Mouse (Mus musculus) E14TG2a.4 (cell line): ENCODE measurements around the gene Sbno1.
"Not testable (repeated sequence)": the region's sequence is repeated elsewhere in the genome, so short reads cannot be mapped to it uniquely, and the experiment has no call there.

Source experiments
- H3K27me3 ChIP-seq: 2 replicates; pipeline ENCODE4 v1.6.1; 2014; ENCODE audit warnings: low read length, control low read depth; ENCODE audit not compliant: insufficient read depth
- H3K36me3 ChIP-seq: 2 replicates; pipeline ENCODE4 v1.6.1; 2014; ENCODE audit warnings: low read length, control low read depth; ENCODE audit not compliant: insufficient read depth
- H3K4me1 ChIP-seq: replicated peaks from 2 replicates; pipeline ENCODE4 v1.6.1; 2014; ENCODE audit warnings: low read depth, low read length, control low read depth
- H3K4me3 ChIP-seq: replicated peaks from 2 replicates; pipeline ENCODE4 v1.5.1; 2014; ENCODE audit warnings: mild to moderate bottlenecking, low read length
- H3K9me3 ChIP-seq: 2 replicates; pipeline ENCODE4 v1.6.1; 2014; ENCODE audit warnings: low read length, control low read depth
- CTCF ChIP-seq: conservative IDR thresholded peaks from 2 replicates; pipeline ENCODE4 v1.5.1; 2014; ENCODE audit warnings: low read length
- NANOG ChIP-seq: IDR thresholded peaks from 2 replicates; pipeline ENCODE4 v1.6.1; 2014; ENCODE audit warnings: borderline replicate concordance, low read length, mixed read lengths
- POU5F1 ChIP-seq: IDR thresholded peaks from 2 replicates; pipeline ENCODE4 v1.6.1; 2014; ENCODE audit warnings: low read length, borderline replicate concordance

Gene Sbno1

DNA sequence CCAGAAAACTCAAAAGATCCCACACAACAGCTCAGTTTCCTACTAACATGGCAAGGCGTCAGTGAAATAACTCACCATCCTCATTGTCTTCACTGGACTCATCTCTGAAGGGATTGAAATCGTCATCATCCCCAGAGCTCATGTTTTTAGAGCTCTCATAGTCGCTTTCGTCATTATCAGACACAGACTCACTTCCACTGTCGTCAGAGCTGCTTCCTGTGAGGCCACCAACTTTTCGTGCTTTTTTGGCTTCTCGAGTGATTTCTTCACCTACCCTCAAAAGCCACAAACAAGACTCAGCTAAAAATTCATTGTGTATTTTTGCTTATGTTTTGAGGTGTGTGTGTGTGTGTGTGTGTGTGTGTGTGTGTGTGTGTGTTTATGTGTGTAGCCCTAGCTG, 32.1 kb downstream of the Sbno1 start:
- H3K9me3 ChIP-seq = no peaks in the 10 kb centered on the region
- TF ChIP-seq NANOG = no peak
- no peak for TF ChIP-seq CTCF
- TF ChIP-seq POU5F1 = no peak
- no peaks in the 10 kb centered on the region for H3K27me3 ChIP-seq
- H3K4me1 ChIP-seq = no peaks in the 10 kb centered on the region
- peaks cover 100% of the 10 kb centered on the region for H3K36me3 ChIP-seq
- no peak overlapping the region for H3K4me3 ChIP-seq

DNA sequence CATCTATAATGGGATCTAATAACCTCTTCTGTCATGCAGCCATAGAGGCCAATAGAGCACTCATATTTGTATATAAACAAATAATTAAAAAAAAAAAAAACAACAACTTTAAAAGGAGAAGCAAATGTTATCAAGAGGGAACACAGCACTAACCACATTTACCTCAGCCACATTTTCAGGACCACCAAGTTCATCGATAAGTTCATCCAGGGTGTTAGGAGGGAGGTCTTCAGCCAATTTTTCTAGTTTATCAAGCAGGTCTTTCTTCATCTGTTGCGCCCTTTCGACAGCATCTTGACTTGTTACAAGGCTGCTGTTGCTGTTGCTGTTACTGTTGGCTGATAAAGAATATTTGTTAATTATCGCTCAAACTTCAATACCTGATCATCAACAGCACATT, 33.4 kb downstream of the Sbno1 start:
- TF ChIP-seq NANOG = no peak
- TF ChIP-seq POU5F1 = no peak
- TF ChIP-seq CTCF = no peak
- peaks cover 99% of the 10 kb centered on the region for H3K36me3 ChIP-seq
- H3K27me3 ChIP-seq = no peaks in the 10 kb centered on the region
- no peaks in the 10 kb centered on the region for H3K4me1 ChIP-seq
- H3K4me3 ChIP-seq = no peak overlapping the region
- no peaks in the 10 kb centered on the region for H3K9me3 ChIP-seq

DNA sequence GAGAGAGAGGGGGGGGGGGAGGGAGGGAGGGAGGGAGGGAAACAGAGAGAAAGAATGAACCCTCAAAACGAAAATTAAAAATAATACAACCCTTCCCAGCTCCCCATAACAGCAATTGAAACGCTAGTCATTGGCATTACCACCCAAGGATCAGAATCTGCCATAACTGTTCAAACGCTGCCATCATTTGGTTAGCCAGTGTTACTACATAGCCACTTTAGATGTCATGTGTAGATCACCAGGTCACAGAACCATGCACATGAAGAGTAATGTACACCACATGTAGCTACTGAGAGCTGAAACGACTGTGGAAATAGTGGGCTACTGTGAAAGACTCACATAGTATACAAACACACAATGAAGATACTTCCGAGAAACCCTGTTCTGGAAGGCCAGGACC, 37.9 kb downstream of the Sbno1 start:
- TF ChIP-seq NANOG = no peak
- peak; percentile 41 for TF ChIP-seq CTCF
- no peak for TF ChIP-seq POU5F1
- Histone ChIP-seq H3K27me3 (no peaks in the 10 kb centered on the region), H3K36me3 (peaks cover 96% of the 10 kb centered on the region), H3K4me3 (no peak overlapping the region), H3K9me3 (no peaks in the 10 kb centered on the region), H3K4me1 (no peaks in the 10 kb centered on the region)

DNA sequence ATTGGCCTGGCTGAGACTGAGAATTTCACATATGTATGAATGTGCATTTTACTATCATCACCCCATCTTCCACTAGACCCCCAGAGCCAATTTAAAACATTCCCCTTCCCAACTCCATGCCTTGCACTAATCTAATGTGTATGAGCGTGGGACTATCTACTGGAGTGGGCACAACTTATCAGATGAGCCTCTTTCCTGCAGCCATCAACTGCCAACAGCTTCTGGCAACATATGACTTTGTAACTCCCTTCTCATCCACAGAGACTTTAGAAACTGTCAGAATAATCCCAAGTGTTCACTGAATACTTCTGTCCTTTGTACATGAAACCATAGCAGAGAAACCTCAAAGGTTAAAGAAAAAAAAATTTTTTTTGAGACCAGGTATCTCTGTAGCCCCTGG, 45.7 kb downstream of the Sbno1 start:
- Histone ChIP-seq H3K27me3 (no peaks in the 10 kb centered on the region), H3K4me1 (no peaks in the 10 kb centered on the region), H3K36me3 (peaks cover 97% of the 10 kb centered on the region), H3K4me3 (no peak overlapping the region), H3K9me3 (no peaks in the 10 kb centered on the region)
- TF ChIP-seq POU5F1 (no peak), NANOG (no peak), CTCF (no peak)

DNA sequence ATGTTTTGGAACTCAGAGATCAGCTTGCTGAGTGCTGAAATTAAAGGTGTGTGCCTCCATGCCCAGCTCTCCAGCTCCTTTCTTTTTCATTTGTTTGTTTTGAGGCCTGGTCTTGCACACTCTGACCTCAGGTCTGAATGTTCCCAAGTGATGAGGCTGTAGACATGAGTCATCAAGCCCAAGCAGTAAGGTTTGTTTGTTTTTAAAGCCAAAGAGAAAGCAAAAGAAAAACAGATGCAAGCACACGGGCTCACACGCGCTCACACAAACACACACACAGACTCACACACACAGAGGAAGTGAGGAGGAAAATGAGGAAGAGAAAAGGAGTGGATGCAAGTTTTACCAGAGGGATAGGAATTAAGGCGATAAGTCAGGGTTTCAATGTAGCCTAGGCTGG, 48.7 kb downstream of the Sbno1 start:
- Histone ChIP-seq H3K27me3 (no peaks in the 10 kb centered on the region), H3K36me3 (peaks cover 97% of the 10 kb centered on the region), H3K4me1 (no peaks in the 10 kb centered on the region), H3K9me3 (no peaks in the 10 kb centered on the region), H3K4me3 (no peak overlapping the region)
- no peak for TF ChIP-seq NANOG
- TF ChIP-seq POU5F1 = no peak
- TF ChIP-seq CTCF = no peak

DNA sequence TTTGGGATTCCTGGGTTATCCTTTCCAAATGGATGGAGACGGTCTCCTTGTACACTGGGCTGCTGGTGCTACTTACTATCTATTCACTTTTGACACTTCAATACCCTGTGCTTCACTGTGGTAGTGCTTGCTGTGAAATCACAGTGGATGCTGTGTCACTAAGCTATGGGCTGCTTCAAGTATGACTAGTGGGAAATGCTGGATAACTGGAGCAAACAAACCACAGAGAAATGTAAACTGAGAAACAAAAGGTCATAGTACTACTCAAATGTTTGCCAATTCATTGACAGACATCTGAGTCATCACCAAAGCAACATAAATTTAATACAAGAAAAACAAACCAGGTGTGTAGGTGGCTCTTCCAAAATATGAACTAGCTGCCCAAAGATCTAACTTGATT, 49.4 kb downstream of the Sbno1 start:
- Histone ChIP-seq H3K36me3 (peaks cover 97% of the 10 kb centered on the region), H3K27me3 (no peaks in the 10 kb centered on the region), H3K4me1 (0 out of 2 replicates have a peak, but pooled peaks cover 5% of the 10 kb centered on the region), H3K4me3 (no peak overlapping the region), H3K9me3 (no peaks in the 10 kb centered on the region)
- TF ChIP-seq CTCF = no peak
- no peak for TF ChIP-seq POU5F1
- no peak for TF ChIP-seq NANOG

DNA sequence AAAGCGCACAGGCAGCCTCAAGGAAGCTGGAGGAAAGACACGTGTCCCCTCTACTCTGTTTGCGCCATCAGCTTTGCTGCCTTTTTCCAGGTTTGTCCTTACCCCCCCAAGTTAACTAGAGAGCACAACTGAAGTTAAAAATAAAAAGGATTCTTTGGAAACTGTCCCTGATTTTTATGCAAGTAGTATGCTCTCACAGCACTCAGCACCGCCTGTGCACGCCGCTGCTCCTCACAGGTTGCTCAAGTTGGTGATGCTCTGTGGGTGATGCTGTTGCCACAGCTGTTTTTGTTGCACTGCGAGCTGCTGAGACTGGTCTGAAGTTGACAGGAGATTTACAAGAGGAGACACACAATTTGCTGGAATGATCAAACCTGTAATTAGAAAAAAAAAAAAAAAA, 51.5 kb downstream of the Sbno1 start:
- Histone ChIP-seq H3K4me1 (0 out of 2 replicates have a peak, but pooled peaks cover 5% of the 10 kb centered on the region), H3K4me3 (no peak overlapping the region), H3K9me3 (no peaks in the 10 kb centered on the region), H3K27me3 (no peaks in the 10 kb centered on the region), H3K36me3 (peaks cover 97% of the 10 kb centered on the region)
- TF ChIP-seq POU5F1 (no peak), CTCF (no peak), NANOG (no peak)

DNA sequence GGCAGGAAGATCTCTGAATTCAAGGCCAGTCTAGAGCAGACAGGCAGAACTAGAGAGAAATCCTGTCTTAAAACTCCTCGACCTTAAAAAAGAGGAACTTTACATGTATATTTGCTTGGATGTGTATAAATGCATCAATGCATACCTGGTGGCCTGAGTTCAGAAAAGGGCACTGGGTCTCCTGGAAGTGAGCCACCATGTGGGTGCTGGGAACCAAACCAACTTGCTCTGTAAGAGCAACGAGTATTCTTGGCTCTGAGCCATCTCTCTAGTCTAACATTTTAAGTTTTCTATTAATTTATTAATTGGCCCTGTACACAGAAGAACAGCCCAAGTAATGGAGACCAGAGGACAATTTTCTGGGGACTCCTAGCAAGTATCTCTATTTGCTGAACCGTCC, 59.1 kb downstream of the Sbno1 start:
- no peaks in the 10 kb centered on the region for H3K27me3 ChIP-seq
- H3K36me3 ChIP-seq = peaks cover 42% of the 10 kb centered on the region
- peaks cover 10% of the 10 kb centered on the region for H3K4me1 ChIP-seq
- H3K4me3 ChIP-seq = no peak overlapping the region
- no peaks in the 10 kb centered on the region for H3K9me3 ChIP-seq
- no peak for TF ChIP-seq CTCF
- no peak for TF ChIP-seq POU5F1
- TF ChIP-seq NANOG = no peak

DNA sequence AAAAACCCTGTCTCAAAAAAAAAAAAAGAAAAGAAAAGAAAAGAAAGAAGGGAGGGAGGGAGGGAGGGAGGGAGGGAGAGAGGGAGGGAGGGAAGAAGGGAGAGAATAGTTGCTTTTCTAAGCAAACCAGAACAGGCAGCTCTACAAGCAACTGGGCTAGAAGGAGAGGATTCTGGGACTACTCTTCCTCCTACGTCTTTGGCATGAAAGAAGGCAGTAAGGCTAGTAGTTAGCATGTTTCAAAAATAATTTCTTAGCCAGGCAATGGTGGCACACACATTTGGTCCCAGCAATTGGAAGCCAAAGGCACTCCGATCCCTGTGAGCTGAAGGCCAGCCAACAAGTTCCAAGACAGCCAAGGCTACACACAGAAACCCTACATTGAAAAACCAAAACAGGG, 60.0 kb downstream of the Sbno1 start:
- no peak for TF ChIP-seq POU5F1
- TF ChIP-seq NANOG = no peak
- no peak for TF ChIP-seq CTCF
- Histone ChIP-seq H3K4me1 (peaks cover 13% of the 10 kb centered on the region), H3K27me3 (no peaks in the 10 kb centered on the region), H3K4me3 (no peak overlapping the region), H3K9me3 (no peaks in the 10 kb centered on the region), H3K36me3 (peaks cover 33% of the 10 kb centered on the region)

DNA sequence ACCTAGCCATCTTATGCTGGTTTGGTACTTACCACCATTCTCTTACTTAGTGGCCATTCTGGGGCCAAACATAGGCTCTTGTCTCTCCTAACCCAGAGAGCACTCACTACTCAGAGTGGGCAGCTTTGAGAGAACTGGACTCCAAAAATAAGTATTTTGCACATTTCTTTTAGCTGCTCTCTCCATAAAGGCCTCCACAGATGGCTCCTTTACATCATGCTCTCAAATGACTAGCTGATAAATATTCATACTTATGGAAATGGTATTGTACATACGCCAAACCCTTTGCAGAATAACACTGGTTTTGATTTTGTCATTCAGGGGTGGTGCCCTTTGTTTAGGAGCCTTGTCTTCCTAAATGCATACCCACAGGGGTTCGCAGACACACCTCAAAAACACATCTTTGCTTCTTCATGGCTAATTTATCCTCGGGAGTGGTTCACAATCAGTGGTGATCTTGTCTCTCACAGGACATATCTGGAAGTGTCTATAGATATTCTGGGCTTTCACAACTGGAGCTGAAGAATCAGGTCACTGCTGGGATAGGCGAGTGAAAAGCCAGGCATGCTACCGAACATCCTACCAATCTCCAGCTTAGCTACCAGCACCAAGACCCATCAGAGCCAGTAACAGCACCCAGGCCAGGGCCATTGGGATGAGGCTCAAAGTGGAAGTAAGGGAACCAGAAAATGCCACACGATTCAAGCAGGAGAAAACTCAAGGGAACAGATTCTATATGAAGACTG, 61.5 kb downstream of the Sbno1 start:
- peaks cover 13% of the 10 kb centered on the region for H3K4me1 ChIP-seq
- peaks cover 19% of the 10 kb centered on the region for H3K36me3 ChIP-seq
- TF ChIP-seq CTCF = no peak
- no peak for TF ChIP-seq NANOG
- no peak for TF ChIP-seq POU5F1
- no peaks in the 10 kb centered on the region for H3K9me3 ChIP-seq
- no peaks in the 10 kb centered on the region for H3K27me3 ChIP-seq
- H3K4me3 ChIP-seq = no peak overlapping the region

DNA sequence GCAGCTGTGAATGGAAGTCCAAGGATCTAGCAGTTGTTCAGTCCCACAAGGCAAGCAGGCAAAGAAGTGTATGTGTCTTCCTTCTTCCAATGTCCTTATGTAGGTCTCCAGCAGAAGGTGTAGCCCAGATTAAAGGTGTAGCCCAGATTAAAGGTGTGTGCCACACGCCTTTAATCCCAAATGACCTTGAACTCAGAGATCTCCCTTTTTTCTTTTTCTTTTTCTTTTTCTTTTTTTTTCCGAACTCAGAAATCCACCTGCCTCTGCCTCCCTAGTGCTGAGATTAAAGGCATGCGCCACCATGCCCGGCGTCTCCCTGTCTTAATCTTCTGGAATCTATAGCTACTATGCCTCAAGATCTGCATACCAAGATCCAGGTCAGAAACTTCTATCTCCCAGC, 62.8 kb downstream of the Sbno1 start, which contains the start of gene Cdk2ap1:
TSS of gene Cdk2ap1 (minus strand) at position 101 of the 400 bp plus-strand sequence.
- not testable (repeated sequence) for H3K9me3 ChIP-seq, H3K27me3 ChIP-seq, H3K36me3 ChIP-seq, H3K4me3 ChIP-seq
- peaks cover 16% of the 10 kb centered on the region for H3K4me1 ChIP-seq
